Mouse (Mus musculus): ENCODE data around the gene Olfr313. TPM values are rescaled to one million over a fixed set of nuclear protein-coding genes. Genes with fewer than 3 reads are reported as not detected.
"Not testable (repeated sequence)": the region's sequence is repeated elsewhere in the genome, so short reads cannot be mapped to it uniquely, and the experiment has no call there.

The Olfr313 gene
- polyA plus RNA-seq, 1 experiment from 2014 or later = 0.12 TPM

- no peak for ATAC-seq (replicated peaks; ENCODE audit: extremely low read depth, insufficient read depth, low FRiP score)
These were observed 15.0 kb downstream of the Olfr313 start for GRCm38 (mm10) chr11:58829764-58830163.

GRCm38 (mm10) chr11:58832541-58832940 is 17.7 kb downstream of the Olfr313 start:
- H3K27ac ChIP-seq (ENCODE audit: low read length); H3K4me1 ChIP-seq (ENCODE audit: control insufficient read depth, insufficient read depth, low read length); H3K4me3 ChIP-seq (ENCODE audit: low read length); ATAC-seq (replicated peaks; ENCODE audit: extremely low read depth, insufficient read depth, low FRiP score); H3K9me3 ChIP-seq (replicated peaks; ENCODE audit: control insufficient read depth, low read length); H3K27me3 ChIP-seq (ENCODE audit: control insufficient read depth, insufficient read depth, low read length); H3K4me2 ChIP-seq (ENCODE audit: low read depth, low read length); H3K9ac ChIP-seq (ENCODE audit: low read length); H3K36me3 ChIP-seq (ENCODE audit: control insufficient read depth, insufficient read depth): not testable (repeated sequence)
- WGBS = 58% methylated on average over 3 of the region's 3 CpGs

More at GRCm38 (mm10) chr11:58829764-58830163, 15.0 kb downstream of the Olfr313 start:
- Histone ChIP-seq H3K4me2 (ENCODE audit: low read depth, low read length) (no peak overlapping the region), H3K4me1 (ENCODE audit: control insufficient read depth, insufficient read depth, low read length) (no peaks in the 10 kb centered on the region), H3K27ac (ENCODE audit: low read length) (no peak overlapping the region), H3K27me3 (ENCODE audit: control insufficient read depth, insufficient read depth, low read length) (no peaks in the 10 kb centered on the region), H3K9ac (ENCODE audit: low read length) (no peak overlapping the region), H3K9me3 (replicated peaks; ENCODE audit: control insufficient read depth, low read length) (no peaks in the 10 kb centered on the region), H3K36me3 (ENCODE audit: control insufficient read depth, insufficient read depth) (no peaks in the 10 kb centered on the region), H3K4me3 (ENCODE audit: low read length) (no peak overlapping the region)
- 65% methylated on average over 3 of the region's 3 CpGs for WGBS

- H3K4me1 ChIP-seq (ENCODE audit: control insufficient read depth, insufficient read depth, low read length); H3K27me3 ChIP-seq (ENCODE audit: control insufficient read depth, insufficient read depth, low read length); H3K9me3 ChIP-seq (replicated peaks; ENCODE audit: control insufficient read depth, low read length); H3K4me3 ChIP-seq (ENCODE audit: low read length); H3K4me2 ChIP-seq (ENCODE audit: low read depth, low read length); H3K36me3 ChIP-seq (ENCODE audit: control insufficient read depth, insufficient read depth); H3K9ac ChIP-seq (ENCODE audit: low read length); H3K27ac ChIP-seq (ENCODE audit: low read length); ATAC-seq (replicated peaks; ENCODE audit: extremely low read depth, insufficient read depth, low FRiP score): not testable (repeated sequence)
These were observed 24.2 kb downstream of the Olfr313 start, which contains the start of gene Olfr311 for GRCm38 (mm10) chr11:58838951-58839350. Gene Olfr311, plus strand, starts transcription at chr11:58839251.

- Histone ChIP-seq H3K4me2 (ENCODE audit: low read depth, low read length) (peak within 1 kb of the TSS; percentile 81), H3K27ac (ENCODE audit: low read length) (peak within 1 kb of the TSS; percentile 52), H3K4me3 (ENCODE audit: low read length) (peak within 1 kb of the TSS; percentile 77), H3K9ac (ENCODE audit: low read length) (peak within 1 kb of the TSS; percentile 86), H3K27me3 (ENCODE audit: control insufficient read depth, insufficient read depth, low read length) (no peaks in the 10 kb centered on the region), H3K4me1 (ENCODE audit: control insufficient read depth, insufficient read depth, low read length) (peaks cover 5% of the 10 kb centered on the region), H3K9me3 (replicated peaks; ENCODE audit: control insufficient read depth, low read length) (peaks cover 6% of the 10 kb centered on the region), H3K36me3 (ENCODE audit: control insufficient read depth, insufficient read depth) (peaks cover 16% of the 10 kb centered on the region)
- under 1% methylated on average over 24 of the region's 24 CpGs for WGBS
- peak; percentile 100 for ATAC-seq (replicated peaks; ENCODE audit: extremely low read depth, insufficient read depth, low FRiP score)
These were observed 32.2 kb downstream of the Olfr313 start, which contains the start of gene Gm12258 for GRCm38 (mm10) chr11:58846919-58847461. Gene Gm12258, plus strand, starts transcription at chr11:58847158.

- peak overlapping the region; percentile 77 for H3K4me3 ChIP-seq (ENCODE audit: low read length)
- peaks cover 6% of the 10 kb centered on the region for H3K9me3 ChIP-seq (replicated peaks; ENCODE audit: control insufficient read depth, low read length)
- WGBS = 40% methylated on average over 9 of the region's 9 CpGs
- peak overlapping the region; percentile 81 for H3K4me2 ChIP-seq (ENCODE audit: low read depth, low read length)
- ATAC-seq (replicated peaks; ENCODE audit: extremely low read depth, insufficient read depth, low FRiP score) = no peak
- H3K4me1 ChIP-seq (ENCODE audit: control insufficient read depth, insufficient read depth, low read length) = peaks cover 5% of the 10 kb centered on the region
- H3K27me3 ChIP-seq (ENCODE audit: control insufficient read depth, insufficient read depth, low read length) = no peaks in the 10 kb centered on the region
- H3K27ac ChIP-seq (ENCODE audit: low read length) = peak overlapping the region; percentile 52; the same call in 1 of the 2 replicates
- H3K36me3 ChIP-seq (ENCODE audit: control insufficient read depth, insufficient read depth) = peaks cover 19% of the 10 kb centered on the region
- H3K9ac ChIP-seq (ENCODE audit: low read length) = peak overlapping the region; percentile 86
These were observed 32.8 kb downstream of the Olfr313 start for GRCm38 (mm10) chr11:58847636-58848035.

GRCm38 (mm10) chr11:58849731-58850130 is 34.9 kb downstream of the Olfr313 start:
- H3K27me3 ChIP-seq (ENCODE audit: control insufficient read depth, insufficient read depth, low read length) = no peaks in the 10 kb centered on the region
- no peak overlapping the region for H3K4me3 ChIP-seq (ENCODE audit: low read length)
- no peak overlapping the region for H3K27ac ChIP-seq (ENCODE audit: low read length)
- ATAC-seq (replicated peaks; ENCODE audit: extremely low read depth, insufficient read depth, low FRiP score) = no peak
- H3K9me3 ChIP-seq (replicated peaks; ENCODE audit: control insufficient read depth, low read length) = peaks cover 6% of the 10 kb centered on the region
- no peak overlapping the region for H3K4me2 ChIP-seq (ENCODE audit: low read depth, low read length)
- 60% methylated on average over 2 of the region's 2 CpGs for WGBS
- H3K9ac ChIP-seq (ENCODE audit: low read length) = no peak overlapping the region
- H3K36me3 ChIP-seq (ENCODE audit: control insufficient read depth, insufficient read depth) = peaks cover 22% of the 10 kb centered on the region
- H3K4me1 ChIP-seq (ENCODE audit: control insufficient read depth, insufficient read depth, low read length) = peaks cover 5% of the 10 kb centered on the region

- ATAC-seq (replicated peaks; ENCODE audit: extremely low read depth, insufficient read depth, low FRiP score) = no peak
- 93% methylated on average over 8 of the region's 8 CpGs for WGBS
- peaks cover 46% of the 10 kb centered on the region for H3K36me3 ChIP-seq (ENCODE audit: control insufficient read depth, insufficient read depth)
- H3K4me2 ChIP-seq (ENCODE audit: low read depth, low read length) = no peak overlapping the region
- peaks cover 34% of the 10 kb centered on the region for H3K9me3 ChIP-seq (replicated peaks; ENCODE audit: control insufficient read depth, low read length)
- no peaks in the 10 kb centered on the region for H3K27me3 ChIP-seq (ENCODE audit: control insufficient read depth, insufficient read depth, low read length)
- no peak overlapping the region for H3K4me3 ChIP-seq (ENCODE audit: low read length)
- no peaks in the 10 kb centered on the region for H3K4me1 ChIP-seq (ENCODE audit: control insufficient read depth, insufficient read depth, low read length)
- H3K27ac ChIP-seq (ENCODE audit: low read length) = no peak overlapping the region
- H3K9ac ChIP-seq (ENCODE audit: low read length) = no peak overlapping the region
These were observed 45.9 kb downstream of the Olfr313 start for GRCm38 (mm10) chr11:58860744-58861143.

GRCm38 (mm10) chr11:58867039-58867953 is 52.5 kb downstream of the Olfr313 start, which contains the start of gene 2810021J22Rik:
Gene 2810021J22Rik, plus strand, starts transcription at chr11:58867216.
- peak; percentile 82 for ATAC-seq (replicated peaks; ENCODE audit: extremely low read depth, insufficient read depth, low FRiP score)
- whole genome bisulfite sequencing = 6% methylated on average over 37 of the region's 37 CpGs
- peak within 1 kb of the TSS; percentile 86 for H3K9ac ChIP-seq (ENCODE audit: low read length)
- H3K4me2 ChIP-seq (ENCODE audit: low read depth, low read length) = peak within 1 kb of the TSS; percentile 90
- peak within 1 kb of the TSS; percentile 73 for H3K4me3 ChIP-seq (ENCODE audit: low read length)
- H3K36me3 ChIP-seq (ENCODE audit: control insufficient read depth, insufficient read depth) = 0 out of 2 replicates have a peak, but pooled peaks cover 2% of the 10 kb centered on the region
- H3K4me1 ChIP-seq (ENCODE audit: control insufficient read depth, insufficient read depth, low read length) = peaks cover 9% of the 10 kb centered on the region
- no peaks in the 10 kb centered on the region for H3K9me3 ChIP-seq (replicated peaks; ENCODE audit: control insufficient read depth, low read length)
- peak within 1 kb of the TSS; percentile 71 for H3K27ac ChIP-seq (ENCODE audit: low read length)
- no peaks in the 10 kb centered on the region for H3K27me3 ChIP-seq (ENCODE audit: control insufficient read depth, insufficient read depth, low read length)

GRCm38 (mm10) chr11:58867954-58868330 is 53.1 kb downstream of the Olfr313 start:
- no peak for ATAC-seq (replicated peaks; ENCODE audit: extremely low read depth, insufficient read depth, low FRiP score)
- Histone ChIP-seq H3K27ac (ENCODE audit: low read length) (no peak overlapping the region; the same call in 1 of the 2 replicates), H3K27me3 (ENCODE audit: control insufficient read depth, insufficient read depth, low read length) (no peaks in the 10 kb centered on the region), H3K36me3 (ENCODE audit: control insufficient read depth, insufficient read depth) (0 out of 2 replicates have a peak, but pooled peaks cover 2% of the 10 kb centered on the region), H3K9me3 (replicated peaks; ENCODE audit: control insufficient read depth, low read length) (no peaks in the 10 kb centered on the region), H3K9ac (ENCODE audit: low read length) (peak overlapping the region; percentile 86), H3K4me1 (ENCODE audit: control insufficient read depth, insufficient read depth, low read length) (peaks cover 9% of the 10 kb centered on the region), H3K4me2 (ENCODE audit: low read depth, low read length) (peak overlapping the region; percentile 90), H3K4me3 (ENCODE audit: low read length) (peak overlapping the region; percentile 73)
- WGBS = 81% methylated on average over 6 of the region's 6 CpGs

Data from heart, embryonic 16.5 days (tissue).